ENCODE assay signal across 9 mouse cellular contexts in genomic region chr13:59766786-59767515, GRCm38 (mm10). TPM values are rescaled to one million over a fixed set of nuclear protein-coding genes. Genes with fewer than 3 reads are reported as not detected.
DNase-seq lines count a peak whose midpoint lies in the region; ATAC-seq and TF ChIP-seq lines count a peak whose summit lies in the region.
"Had no signal": no experiment of that assay in that cellular context is flagged by ENCODE, and none has a peak within 500 bp of the region (broad histone marks: within the 10 kb centered on the region; RNA-seq: fewer than 3 reads in every experiment).

No protein-coding gene starts in this region.

- no peak for DNase-seq in forebrain, embryonic 14.5 days (ENCODE audit: low spot score)
- peak; percentile 59 for DNase-seq in lung, postnatal 0 days (ENCODE audit: low spot score)
- no peak for DNase-seq in adipocyte (ENCODE audit: low spot score)
- no peak for DNase-seq in spleen, postnatal 10 days (ENCODE audit: low spot score in 2 of 2)
- DNase-seq in right cerebral cortex, postnatal 25 days, result no peak

- TF ChIP-seq EP300 in lung, postnatal 0 days (IDR thresholded peaks at IDR 0.05), result no peak

- no peaks in the 10 kb centered on the region for H3K27me3 ChIP-seq in forebrain, embryonic 13.5 days
- H3K27me3 ChIP-seq in forebrain, embryonic 14.5 days (replicated peaks; ENCODE audit: control insufficient read depth, insufficient read depth, low read length), result no peaks in the 10 kb centered on the region
- H3K27me3 ChIP-seq in embryonic facial prominence, embryonic 12.5 days, result no peaks in the 10 kb centered on the region
- no peaks in the 10 kb centered on the region for H3K27me3 ChIP-seq in kidney, embryonic 16.5 days (ENCODE audit: insufficient read depth, low read length)
- H3K27me3 ChIP-seq in lung, postnatal 0 days (replicated peaks; ENCODE audit: insufficient read depth, low read length), result no peaks in the 10 kb centered on the region

- H3K36me3 ChIP-seq in forebrain, embryonic 13.5 days (ENCODE audit: poor library complexity, severe bottlenecking), result peaks cover 27% of the 10 kb centered on the region
- H3K36me3 ChIP-seq in forebrain, embryonic 14.5 days (ENCODE audit: control insufficient read depth, insufficient read depth, low read length), result peaks cover 13% of the 10 kb centered on the region
- H3K36me3 ChIP-seq in embryonic facial prominence, embryonic 12.5 days, result peaks cover 9% of the 10 kb centered on the region
- peaks cover 8% of the 10 kb centered on the region for H3K36me3 ChIP-seq in kidney, embryonic 16.5 days (ENCODE audit: insufficient read depth, low read length)
- no peaks in the 10 kb centered on the region; the same call in 1 of the 2 replicates for H3K36me3 ChIP-seq in lung, postnatal 0 days (ENCODE audit: insufficient read depth, low read length)

- no peak for TF ChIP-seq CTCF in lung, postnatal 0 days (IDR thresholded peaks at IDR 0.05)

- no peaks in the 10 kb centered on the region for H3K9me3 ChIP-seq in forebrain, embryonic 13.5 days (replicated peaks)
- no peaks in the 10 kb centered on the region for H3K9me3 ChIP-seq in forebrain, embryonic 14.5 days (replicated peaks; ENCODE audit: control insufficient read depth, low read length)
- no peaks in the 10 kb centered on the region for H3K9me3 ChIP-seq in embryonic facial prominence, embryonic 12.5 days
- no peaks in the 10 kb centered on the region for H3K9me3 ChIP-seq in kidney, embryonic 16.5 days (ENCODE audit: low read length)
- no peaks in the 10 kb centered on the region for H3K9me3 ChIP-seq in lung, postnatal 0 days (ENCODE audit: low read length)

- no peak for ATAC-seq in forebrain, embryonic 13.5 days
- ATAC-seq in forebrain, embryonic 14.5 days, result no peak
- ATAC-seq in embryonic facial prominence, embryonic 12.5 days (ENCODE audit: insufficient number of reproducible peaks, insufficient read depth, low FRiP score, low TSS enrichment), result no peak
- ATAC-seq in kidney, embryonic 16.5 days (ENCODE audit: low FRiP score, low TSS enrichment), result peak; percentile 20
- ATAC-seq in lung, postnatal 0 days, result no peak

- H3K9ac ChIP-seq in forebrain, embryonic 13.5 days, result peak overlapping the region; percentile 17; the same call in 1 of the 2 replicates
- H3K9ac ChIP-seq in forebrain, embryonic 14.5 days (ENCODE audit: low read length), result no peak overlapping the region
- no peak overlapping the region for H3K9ac ChIP-seq in embryonic facial prominence, embryonic 12.5 days
- no peak overlapping the region; the same call in 1 of the 2 replicates for H3K9ac ChIP-seq in kidney, embryonic 16.5 days (replicated peaks; ENCODE audit: low read length)
- H3K9ac ChIP-seq in lung, postnatal 0 days (replicated peaks; ENCODE audit: low read depth), result 0 out of 2 replicates have a peak overlapping the region, but pooled peaks have one; percentile 19

- peak overlapping the region; percentile 5; the same call in 1 of the 2 replicates for H3K4me2 ChIP-seq in forebrain, embryonic 13.5 days
- H3K4me2 ChIP-seq in forebrain, embryonic 14.5 days (ENCODE audit: low read length), result no peak overlapping the region
- 0 out of 2 replicates have a peak overlapping the region, but pooled peaks have one; percentile 14 for H3K4me2 ChIP-seq in embryonic facial prominence, embryonic 12.5 days (replicated peaks)
- H3K4me2 ChIP-seq in kidney, embryonic 16.5 days (replicated peaks; ENCODE audit: low read depth, low read length), result peak overlapping the region; percentile 81
- peak overlapping the region; percentile 78 for H3K4me2 ChIP-seq in lung, postnatal 0 days (replicated peaks; ENCODE audit: low read depth, low read length)

- H3K4me1 ChIP-seq in forebrain, embryonic 13.5 days, result peaks cover 41% of the 10 kb centered on the region
- peaks cover 11% of the 10 kb centered on the region for H3K4me1 ChIP-seq in forebrain, embryonic 14.5 days (ENCODE audit: control insufficient read depth, insufficient read depth, low read length)
- H3K4me1 ChIP-seq in embryonic facial prominence, embryonic 12.5 days, result peaks cover 31% of the 10 kb centered on the region
- peaks cover 51% of the 10 kb centered on the region for H3K4me1 ChIP-seq in kidney, embryonic 16.5 days (ENCODE audit: insufficient read depth, low read length)
- peaks cover 20% of the 10 kb centered on the region; the same call in 1 of the 2 replicates for H3K4me1 ChIP-seq in lung, postnatal 0 days (ENCODE audit: insufficient read depth, low read depth, low read length)

- WGBS in forebrain, embryonic 13.5 days, result 85% methylated on average over 11 of the region's 11 CpGs
- 85% methylated on average over 11 of the region's 11 CpGs for WGBS in forebrain, embryonic 14.5 days
- 79% methylated on average over 11 of the region's 11 CpGs for WGBS in embryonic facial prominence, embryonic 12.5 days
- WGBS in kidney, embryonic 16.5 days, result 41% methylated on average over 11 of the region's 11 CpGs
- 27% methylated on average over 11 of the region's 11 CpGs for WGBS in lung, postnatal 0 days

- H3K4me3 ChIP-seq in forebrain, embryonic 13.5 days, result no peak overlapping the region
- no peak overlapping the region for H3K4me3 ChIP-seq in forebrain, embryonic 14.5 days (ENCODE audit: low read depth, low read length)
- H3K4me3 ChIP-seq in embryonic facial prominence, embryonic 12.5 days, result no peak overlapping the region
- peak overlapping the region; percentile 0 for H3K4me3 ChIP-seq in kidney, embryonic 16.5 days (ENCODE audit: low read length)
- peak overlapping the region; percentile 19; the same call in 1 of the 2 replicates for H3K4me3 ChIP-seq in lung, postnatal 0 days (ENCODE audit: low read depth, low read length)

- no peak overlapping the region for H3K27ac ChIP-seq in forebrain, embryonic 13.5 days
- no peak overlapping the region for H3K27ac ChIP-seq in forebrain, embryonic 14.5 days (ENCODE audit: low read depth, low read length)
- H3K27ac ChIP-seq in embryonic facial prominence, embryonic 12.5 days, result no peak overlapping the region
- H3K27ac ChIP-seq in kidney, embryonic 16.5 days (ENCODE audit: low read length), result peak overlapping the region; percentile 83
- H3K27ac ChIP-seq in lung, postnatal 0 days (ENCODE audit: low read length), result peak overlapping the region; percentile 68

RNA-seq across cellular contexts. Expression of gene Isca1, which starts 2.7 kb away (rescaled TPM):
- polyA plus RNA-seq in forebrain, embryonic 13.5 days (2015; fragmentation: Nextera tagmentation; extraction: Ambion mirVana), result 115 and 119 TPM in 2 replicates
- 178 and 191 TPM in 2 replicates for polyA plus RNA-seq in forebrain, embryonic 14.5 days (2014; fragmentation: Nextera tagmentation; extraction: Ambion mirVana)
- polyA plus RNA-seq in embryonic facial prominence, embryonic 12.5 days (2016; fragmentation: Nextera tagmentation; extraction: Ambion mirVana), result 113 and 115 TPM in 2 replicates
- polyA plus RNA-seq in kidney, embryonic 16.5 days (2015; fragmentation: Nextera tagmentation; extraction: Ambion mirVana), result 142 and 150 TPM in 2 replicates
- 131 and 135 TPM in 2 replicates for polyA plus RNA-seq in lung, postnatal 0 days (2015; fragmentation: Nextera tagmentation; extraction: Ambion mirVana)

RNA-seq across cellular contexts. Expression of gene Gm49354, which starts 15.1 kb away (rescaled TPM):
- polyA plus RNA-seq in forebrain, embryonic 13.5 days (2015; fragmentation: Nextera tagmentation; extraction: Ambion mirVana), result not detected in 2 replicates
- not detected in 2 replicates for polyA plus RNA-seq in forebrain, embryonic 14.5 days (2014; fragmentation: Nextera tagmentation; extraction: Ambion mirVana)
- not detected in 2 replicates for polyA plus RNA-seq in embryonic facial prominence, embryonic 12.5 days (2016; fragmentation: Nextera tagmentation; extraction: Ambion mirVana)
- polyA plus RNA-seq in kidney, embryonic 16.5 days (2015; fragmentation: Nextera tagmentation; extraction: Ambion mirVana), result not detected in 2 replicates
- not detected in 2 replicates for polyA plus RNA-seq in lung, postnatal 0 days (2015; fragmentation: Nextera tagmentation; extraction: Ambion mirVana)
- polyA plus RNA-seq: embryonic facial prominence, embryonic 11.5 days had no signal

RNA-seq across cellular contexts. Expression of gene 1700014D04Rik, which starts 20.4 kb away (rescaled TPM):
- not detected in 2 replicates for polyA plus RNA-seq in forebrain, embryonic 13.5 days (2015; fragmentation: Nextera tagmentation; extraction: Ambion mirVana)
- polyA plus RNA-seq in forebrain, embryonic 14.5 days (2014; fragmentation: Nextera tagmentation; extraction: Ambion mirVana), result 0.19 TPM in 1 of 2 replicates, not detected in the other
- 0.32 TPM in 1 of 2 replicates, not detected in the other for polyA plus RNA-seq in embryonic facial prominence, embryonic 12.5 days (2016; fragmentation: Nextera tagmentation; extraction: Ambion mirVana)
- polyA plus RNA-seq in kidney, embryonic 16.5 days (2015; fragmentation: Nextera tagmentation; extraction: Ambion mirVana), result not detected in 2 replicates
- 0.05 and 0.18 TPM in 2 replicates for polyA plus RNA-seq in lung, postnatal 0 days (2015; fragmentation: Nextera tagmentation; extraction: Ambion mirVana)
- polyA plus RNA-seq: embryonic facial prominence, embryonic 11.5 days had no signal

RNA-seq across cellular contexts. Expression of gene Spata31d1d, which starts 35.4 kb away (rescaled TPM):
- polyA plus RNA-seq in forebrain, embryonic 13.5 days (2015; fragmentation: Nextera tagmentation; extraction: Ambion mirVana), result not detected in 2 replicates
- not detected in 2 replicates for polyA plus RNA-seq in forebrain, embryonic 14.5 days (2014; fragmentation: Nextera tagmentation; extraction: Ambion mirVana)
- polyA plus RNA-seq in embryonic facial prominence, embryonic 12.5 days (2016; fragmentation: Nextera tagmentation; extraction: Ambion mirVana), result not detected in 2 replicates
- not detected in 2 replicates for polyA plus RNA-seq in kidney, embryonic 16.5 days (2015; fragmentation: Nextera tagmentation; extraction: Ambion mirVana)
- not detected in 2 replicates for polyA plus RNA-seq in lung, postnatal 0 days (2015; fragmentation: Nextera tagmentation; extraction: Ambion mirVana)
- polyA plus RNA-seq: embryonic facial prominence, embryonic 11.5 days had no signal

RNA-seq across cellular contexts. Expression of gene Spata31d1b, which starts 54.9 kb away (rescaled TPM):
- not detected in 2 replicates for polyA plus RNA-seq in forebrain, embryonic 13.5 days (2015; fragmentation: Nextera tagmentation; extraction: Ambion mirVana)
- not detected in 2 replicates for polyA plus RNA-seq in forebrain, embryonic 14.5 days (2014; fragmentation: Nextera tagmentation; extraction: Ambion mirVana)
- not detected in 2 replicates for polyA plus RNA-seq in embryonic facial prominence, embryonic 12.5 days (2016; fragmentation: Nextera tagmentation; extraction: Ambion mirVana)
- not detected in 2 replicates for polyA plus RNA-seq in kidney, embryonic 16.5 days (2015; fragmentation: Nextera tagmentation; extraction: Ambion mirVana)
- polyA plus RNA-seq in lung, postnatal 0 days (2015; fragmentation: Nextera tagmentation; extraction: Ambion mirVana), result not detected in 2 replicates
- polyA plus RNA-seq: embryonic facial prominence, embryonic 11.5 days had no signal

Comparison
In these comparisons a context has a peak if more than half of its experiments do, and no peak if none do; other contexts are left out.
1. H3K9ac ChIP-seq: peak in forebrain, embryonic 13.5 days (single experiment) and lung, postnatal 0 days (single experiment); none in forebrain, embryonic 14.5 days (single experiment), embryonic facial prominence, embryonic 12.5 days (single experiment) and kidney, embryonic 16.5 days (single experiment).
2. H3K27ac ChIP-seq: peak in kidney, embryonic 16.5 days (single experiment) and lung, postnatal 0 days (single experiment); none in forebrain, embryonic 13.5 days (single experiment), forebrain, embryonic 14.5 days (single experiment) and embryonic facial prominence, embryonic 12.5 days (single experiment).
3. H3K4me3 ChIP-seq: peak in kidney, embryonic 16.5 days (single experiment) and lung, postnatal 0 days (single experiment); none in forebrain, embryonic 13.5 days (single experiment), forebrain, embryonic 14.5 days (single experiment) and embryonic facial prominence, embryonic 12.5 days (single experiment).